Comparison of ENCODE assay signal across 8 mouse cellular contexts in genomic region chr11:118975427-118975826, GRCm38 (mm10). TPM values are rescaled to one million over a fixed set of nuclear protein-coding genes. Genes with fewer than 3 reads are reported as not detected.
DNase-seq lines count a peak whose midpoint lies in the region; ATAC-seq lines count a peak whose summit lies in the region.

No protein-coding gene starts in this region.

- peaks cover 24% of the 10 kb centered on the region for H3K4me1 ChIP-seq in forebrain, embryonic 16.5 days (replicated peaks; ENCODE audit: control insufficient read depth, insufficient read depth, low read length)
- H3K4me1 ChIP-seq in hindbrain, embryonic 15.5 days (replicated peaks): peaks cover 29% of the 10 kb centered on the region

- peak overlapping the region; percentile 46 for H3K4me2 ChIP-seq in forebrain, embryonic 16.5 days (ENCODE audit: low read length)
- H3K4me2 ChIP-seq in hindbrain, embryonic 15.5 days: peak overlapping the region; percentile 52

- peak overlapping the region; percentile 42 for H3K9ac ChIP-seq in forebrain, embryonic 16.5 days (replicated peaks; ENCODE audit: low read depth, low read length)
- H3K9ac ChIP-seq in hindbrain, embryonic 15.5 days: peak overlapping the region; percentile 25; the same call in 1 of the 2 replicates

- H3K27me3 ChIP-seq in forebrain, embryonic 16.5 days (replicated peaks; ENCODE audit: control insufficient read depth, insufficient read depth, low read length): 0 out of 2 replicates have a peak, but pooled peaks cover 3% of the 10 kb centered on the region
- no peaks in the 10 kb centered on the region for H3K27me3 ChIP-seq in hindbrain, embryonic 15.5 days

- no peaks in the 10 kb centered on the region for H3K9me3 ChIP-seq in forebrain, embryonic 16.5 days (ENCODE audit: control insufficient read depth, low read length)
- no peaks in the 10 kb centered on the region for H3K9me3 ChIP-seq in hindbrain, embryonic 15.5 days

- DNase-seq in Muller cell, postnatal 12 days (ENCODE audit: inconsistent ontology term): peak; percentile 72
- DNase-seq in cerebellum, adult 11-12 months: peak; percentile 75
- peak; percentile 81 to 83 for DNase-seq in left cerebral cortex, adult 18-20 months (ENCODE audit: low spot score in 2 of 2)
- DNase-seq in right cerebral cortex, postnatal 10 days (ENCODE audit: low spot score in 2 of 2): peak; percentile 77 to 85

- no peak overlapping the region for H3K27ac ChIP-seq in forebrain, embryonic 16.5 days (ENCODE audit: low read length)
- peak overlapping the region; percentile 48; the same call in 1 of the 2 replicates for H3K27ac ChIP-seq in hindbrain, embryonic 15.5 days (replicated peaks)

- WGBS in forebrain, embryonic 16.5 days: 2% methylated on average over 10 of the region's 10 CpGs
- WGBS in hindbrain, embryonic 15.5 days: 1% methylated on average over 10 of the region's 10 CpGs

- ATAC-seq in forebrain, embryonic 16.5 days: 0 out of 2 replicates have a peak, but pooled peaks have one; percentile 16
- no peak for ATAC-seq in hindbrain, embryonic 15.5 days (ENCODE audit: low FRiP score, low read depth)
- ATAC-seq in megakaryocyte, adult 5-6 weeks (ENCODE audit: poor library complexity, severe bottlenecking): peak; percentile 52
- ATAC-seq in monocyte, adult 5-6 weeks (replicated peaks; ENCODE audit: insufficient number of reproducible peaks, low FRiP score, low TSS enrichment, poor library complexity, severe bottlenecking): no peak; the same call in 1 of the 2 replicates

- H3K36me3 ChIP-seq in forebrain, embryonic 16.5 days (ENCODE audit: control insufficient read depth, insufficient read depth): no peaks in the 10 kb centered on the region
- no peaks in the 10 kb centered on the region for H3K36me3 ChIP-seq in hindbrain, embryonic 15.5 days

- H3K4me3 ChIP-seq in forebrain, embryonic 16.5 days (replicated peaks; ENCODE audit: low read length): peak overlapping the region; percentile 12; the same call in 1 of the 2 replicates
- H3K4me3 ChIP-seq in hindbrain, embryonic 15.5 days: peak overlapping the region; percentile 17; the same call in 1 of the 2 replicates

RNA-seq across cellular contexts. Expression of gene Enpp7, which starts 12.6 kb away (rescaled TPM):
- not detected in 2 replicates for polyA plus RNA-seq in forebrain, embryonic 16.5 days (2015; fragmentation: Nextera tagmentation; extraction: Ambion mirVana)
- not detected in 2 replicates for polyA plus RNA-seq in hindbrain, embryonic 15.5 days (2015; fragmentation: Nextera tagmentation; extraction: Ambion mirVana)
- not detected for total RNA-seq in left cerebral cortex, adult 18-20 months (2021)
- not detected in 2 replicates for total RNA-seq in megakaryocyte, adult 5-6 weeks (2015)
- not detected in 2 replicates for total RNA-seq in megakaryocyte, adult 5-6 weeks (2017)
- not detected in 3 replicates for total RNA-seq in monocyte, adult 5-6 weeks (2017)

RNA-seq across cellular contexts. Expression of gene Cbx2, which starts 47.3 kb away (rescaled TPM):
- 24.9 and 26.7 TPM in 2 replicates for polyA plus RNA-seq in forebrain, embryonic 16.5 days (2015; fragmentation: Nextera tagmentation; extraction: Ambion mirVana)
- 15.3 and 17.1 TPM in 2 replicates for polyA plus RNA-seq in hindbrain, embryonic 15.5 days (2015; fragmentation: Nextera tagmentation; extraction: Ambion mirVana)
- total RNA-seq in left cerebral cortex, adult 18-20 months (2021): 1 to 10 TPM; 1.8 to 2.2 TPM
- total RNA-seq in megakaryocyte, adult 5-6 weeks (2015): 1.5 and 1.6 TPM in 2 replicates
- total RNA-seq in megakaryocyte, adult 5-6 weeks (2017): 2.8 TPM in 2 replicates
- 0.75 to 2.7 TPM (median 2.2 TPM) in 3 replicates for total RNA-seq in monocyte, adult 5-6 weeks (2017)

Comparison
In these comparisons a context has a peak if more than half of its experiments do, and no peak if none do; other contexts are left out.
1. ATAC-seq: peak in forebrain, embryonic 16.5 days (single experiment) and megakaryocyte, adult 5-6 weeks (single experiment); none in hindbrain, embryonic 15.5 days (single experiment) and monocyte, adult 5-6 weeks (single experiment).
2. Peak in every context shown above with its lines, with median percentiles within 50 percentile points of each other: DNase-seq.